Mouse (Mus musculus): ENCODE measurements at regions not wholly inside any gene's neighbourhood (a gene's known extent, or its start where the extent isn't known, plus 50 kb on each side); places are given as distances from the start of the nearest gene placed in this dataset.

- TF ChIP-seq E2F4 (IDR thresholded peaks at IDR 0.05; ENCODE audit: insufficient read depth) (no peak), USF1 (IDR thresholded peaks at IDR 0.05; ENCODE audit: low read depth) (no peak), POLR2A (IDR thresholded peaks at IDR 0.05; ENCODE audit: insufficient read length, low read depth) (no peak), MYOD1 (IDR thresholded peaks at IDR 0.05; ENCODE audit: control insufficient read depth in 1 of 3, insufficient read length in 2 of 3, low read depth in 2 of 3) (peak in 2 of 3 experiments; percentile 96 to 97), REST (IDR thresholded peaks at IDR 0.05; ENCODE audit: insufficient read depth, insufficient read length) (no peak), MYOG (IDR thresholded peaks at IDR 0.05; ENCODE audit: control insufficient read depth in 1 of 3, insufficient read depth in 1 of 3, insufficient read length in 2 of 3, low read depth in 2 of 3) (peak in 2 of 3 experiments; percentile 67 to 72), MAX (IDR thresholded peaks at IDR 0.05; ENCODE audit: low read depth) (no peak), CEBPB (IDR thresholded peaks at IDR 0.05; ENCODE audit: insufficient read depth, poor library complexity, severe bottlenecking) (no peak), POLR2AphosphoS2 (IDR thresholded peaks at IDR 0.05; ENCODE audit: insufficient read length, low read depth) (no peak), TCF12 (IDR thresholded peaks at IDR 0.05; ENCODE audit: insufficient read depth, poor library complexity, severe bottlenecking) (no peak), SRF (IDR thresholded peaks at IDR 0.05; ENCODE audit: control insufficient read depth, insufficient read length, low read depth) (no peak)
These were observed 56.2 kb upstream of the Mbnl2 start for GRCm38 (mm10) chr14:120219224-120219623.
